Mouse (Mus musculus) testis, postnatal 14 days (tissue): Measurements from ENCODE around the gene Elf2.

Experiments used
- DNase-seq: peaks from one replicate; pipeline ENCODE4 v3.0.0; 2021; ENCODE audit warnings: low spot score

The Elf2 gene

GRCm38 (mm10) chr3:51340552-51341267 is at the start of gene Elf2:
Elf2 (minus strand) TSS chr3:51340663.
- peak; percentile 80 for DNase-seq

DNA sequence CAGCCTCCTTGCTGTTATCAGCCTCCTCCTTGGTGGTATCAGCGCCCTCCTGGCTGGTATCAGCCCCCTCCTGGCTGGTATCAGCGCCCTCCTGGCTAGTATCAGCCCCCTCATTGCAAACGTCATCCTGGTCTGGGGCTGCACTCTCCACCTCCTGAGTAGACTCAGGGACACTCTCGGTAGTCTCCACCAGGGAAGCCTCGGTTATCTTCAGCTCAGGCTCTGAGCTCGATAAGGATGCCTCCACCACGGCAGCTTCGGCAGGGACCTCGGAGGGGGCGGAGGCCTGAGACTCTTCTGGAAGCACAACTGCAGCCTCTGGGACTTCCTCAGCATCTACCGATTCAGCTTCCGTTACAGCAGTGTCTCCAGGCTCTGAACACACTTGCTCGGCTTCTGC is 48.4 kb upstream of the Elf2 start:
- peak; percentile 48 for DNase-seq

DNA sequence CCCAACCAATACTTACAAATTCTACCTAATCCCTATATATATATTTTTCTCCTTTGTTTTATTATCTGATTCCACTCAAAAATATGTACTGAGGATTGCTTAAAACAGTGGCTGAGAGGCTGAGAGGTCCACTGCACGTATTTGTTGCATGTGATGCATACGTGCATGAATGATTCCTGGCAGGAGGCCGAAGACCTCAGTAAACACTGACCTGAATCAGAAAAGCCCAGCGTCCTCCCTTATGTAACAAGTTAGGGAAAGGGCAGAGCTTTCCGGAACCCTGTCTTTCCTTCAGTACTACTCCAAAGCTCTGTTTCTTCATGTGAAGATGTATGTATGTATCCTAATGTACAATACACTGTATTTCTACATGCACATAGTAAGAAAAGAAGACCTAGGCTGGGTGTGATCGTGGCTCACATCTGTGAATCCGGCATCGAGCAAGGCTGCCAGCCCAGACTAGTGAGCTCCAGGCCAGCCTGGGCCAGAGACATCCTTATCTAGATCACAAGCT is 47.5 kb upstream of the Elf2 start:
- no peak for DNase-seq

DNA sequence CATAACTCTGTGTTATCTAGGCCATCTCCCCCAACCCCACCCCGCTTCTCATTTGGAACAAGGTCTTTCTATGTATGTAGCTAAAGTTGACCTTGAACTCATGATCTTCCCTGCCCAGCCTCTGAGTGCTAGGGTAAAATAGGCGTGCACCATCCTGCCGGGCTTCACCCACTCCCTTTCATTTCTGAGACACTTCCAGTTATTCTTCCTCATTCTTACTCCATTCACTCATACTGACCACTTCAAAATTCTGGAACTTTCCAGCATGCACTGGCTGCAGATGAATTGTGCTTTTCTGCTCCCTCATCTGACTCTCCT is 46.6 kb upstream of the Elf2 start:
- no peak for DNase-seq

GRCm38 (mm10) chr3:51386441-51387133 is 46.1 kb upstream of the Elf2 start:
- peak; percentile 70 for DNase-seq

DNA sequence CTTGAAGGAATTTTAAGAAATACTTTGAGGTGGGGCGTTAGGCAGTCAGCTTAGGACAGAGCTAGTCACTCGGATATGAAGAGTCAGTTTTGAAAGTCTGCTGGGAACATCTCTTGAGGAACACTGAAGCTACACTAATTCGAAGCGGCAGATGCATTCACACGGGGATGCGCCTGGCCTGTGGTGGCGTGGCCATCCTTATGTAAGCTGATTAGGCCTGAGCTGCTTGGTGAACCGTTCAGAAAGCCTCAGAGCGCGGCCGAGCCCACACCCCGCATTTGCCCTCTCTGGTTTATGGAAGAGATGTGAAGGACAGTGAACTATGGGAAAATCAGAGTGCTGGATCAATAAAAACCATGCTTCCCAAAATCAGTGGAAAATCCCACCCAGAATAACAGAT is 42.9 kb upstream of the Elf2 start:
- no peak for DNase-seq

DNA sequence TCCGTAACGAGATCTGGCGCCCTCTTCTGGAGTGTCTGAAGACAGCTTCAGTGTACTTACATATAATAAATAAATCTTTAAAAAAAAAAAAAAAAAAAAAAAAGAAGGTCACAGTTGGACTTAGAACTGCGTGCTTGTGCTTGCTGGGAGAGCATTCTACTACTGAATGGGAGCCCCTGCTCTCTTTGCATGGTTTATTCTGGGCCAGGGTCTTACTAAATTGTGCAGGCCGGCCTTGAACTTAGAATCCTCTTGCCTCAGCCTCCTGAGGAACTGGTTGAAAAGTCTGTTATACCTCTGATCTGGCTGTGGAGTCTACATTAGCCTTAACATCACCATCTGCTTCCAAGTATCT is 40.2 kb upstream of the Elf2 start:
- DNase-seq: no peak

DNA sequence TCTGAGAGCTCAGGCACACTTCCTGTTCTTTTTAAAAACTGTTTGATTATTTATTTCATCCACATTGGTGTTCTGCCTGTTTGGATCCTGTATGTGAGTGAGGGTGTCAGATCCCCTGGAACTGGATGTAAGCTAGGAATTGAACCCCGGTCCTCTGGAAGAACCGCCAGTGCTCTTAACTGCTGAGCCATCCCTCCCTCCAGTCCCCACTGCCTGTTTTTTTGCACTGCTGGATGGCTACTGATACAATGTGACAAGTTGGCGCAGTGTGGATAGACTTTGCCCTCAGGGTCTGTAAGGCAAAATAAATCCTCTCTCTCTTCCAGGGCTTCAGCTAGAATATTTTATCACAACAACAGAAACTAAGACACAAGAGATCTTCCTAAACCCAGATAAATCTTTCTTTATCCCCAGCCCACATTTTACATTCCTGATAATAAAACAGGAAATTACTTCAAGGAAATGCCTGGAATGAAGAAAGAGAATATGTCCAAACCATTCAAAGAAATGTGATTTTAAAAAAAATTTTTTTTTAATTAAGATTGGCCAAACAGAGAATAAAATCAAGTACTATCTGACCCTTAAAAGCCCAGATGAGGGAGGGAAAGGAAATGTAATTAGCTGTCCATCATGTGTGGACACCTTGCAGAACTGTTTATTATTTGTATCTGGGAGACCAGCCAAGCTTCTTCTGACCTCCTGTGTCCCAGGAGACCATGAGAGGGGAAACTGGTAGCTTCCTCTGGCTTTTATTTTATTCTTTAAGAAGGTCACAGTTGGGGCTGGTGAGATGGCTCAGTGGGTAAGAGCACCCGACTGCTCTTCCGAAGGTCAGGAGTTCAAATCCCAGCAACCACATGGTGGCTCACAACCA is 39.6 kb upstream of the Elf2 start:
- DNase-seq: peak; percentile 72

- DNase-seq: no peak
Observed at GRCm38 (mm10) chr3:51378665-51378946, 38.1 kb upstream of the Elf2 start.

GRCm38 (mm10) chr3:51377878-51378664 is 37.6 kb upstream of the Elf2 start:
- DNase-seq: no peak

DNA sequence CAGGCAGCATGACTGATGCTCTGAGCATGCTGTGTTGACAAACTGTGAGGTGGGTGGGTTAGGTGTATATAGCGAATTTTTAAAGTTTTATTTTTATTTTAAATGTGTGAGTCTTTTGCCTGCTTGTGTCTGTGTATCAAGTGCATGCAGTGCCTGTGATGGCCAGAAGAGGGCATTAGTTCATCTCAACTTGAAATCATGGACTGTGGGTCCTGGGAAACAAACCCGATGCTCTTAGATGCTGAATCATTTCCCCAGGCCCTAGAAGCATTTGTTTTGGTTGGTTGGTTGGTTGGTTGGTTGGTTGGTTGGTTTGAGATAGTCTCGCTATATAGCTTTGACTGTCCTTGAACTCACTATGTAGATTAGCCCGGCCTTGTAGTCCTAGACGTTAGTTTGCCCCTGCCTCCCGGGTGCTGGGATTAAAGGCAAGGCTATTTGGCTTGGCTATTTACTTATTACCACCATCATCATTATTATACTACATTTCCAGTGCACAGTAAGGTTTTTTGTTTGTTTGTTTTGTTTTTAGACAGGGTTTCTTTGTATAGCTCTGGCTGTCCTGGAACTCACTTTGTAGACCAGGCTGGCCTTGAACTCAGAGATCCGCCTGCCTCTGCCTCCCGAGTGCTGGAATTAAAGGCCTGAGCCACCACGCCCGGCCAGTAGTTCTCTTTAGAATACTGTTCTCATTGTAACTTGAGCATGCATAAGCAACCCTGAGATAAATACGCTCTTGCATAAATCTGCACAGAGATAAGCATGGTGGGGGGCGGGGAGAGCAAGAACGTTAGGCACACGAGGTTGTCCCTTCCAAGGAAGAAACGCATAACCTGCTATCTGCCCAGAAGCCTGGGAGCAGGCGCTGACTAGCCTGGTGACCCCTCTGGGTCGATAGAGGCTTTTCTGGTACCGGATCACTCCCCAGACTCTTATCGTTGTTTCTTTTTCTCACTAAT is 35.1 kb upstream of the Elf2 start:
- DNase-seq: peak; percentile 41

DNA sequence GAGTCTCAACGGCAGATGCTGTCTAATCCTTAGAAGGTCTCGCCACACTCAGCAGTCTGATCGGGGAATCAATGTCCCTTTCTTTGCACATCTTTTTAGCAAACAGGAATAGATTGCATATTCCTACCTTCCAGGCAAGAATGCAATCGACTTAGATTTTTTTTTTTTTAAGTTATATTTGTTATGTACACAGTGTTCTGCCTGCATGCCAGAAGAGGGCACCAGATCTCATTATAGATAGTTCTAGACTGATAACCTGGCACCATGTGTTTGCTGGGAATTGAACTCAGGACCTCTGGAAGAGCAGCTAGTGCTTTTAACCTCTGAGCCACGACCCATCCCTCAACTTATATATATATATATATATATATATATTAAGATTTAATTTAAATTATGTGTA is 33.1 kb upstream of the Elf2 start:
- DNase-seq: no peak

DNA sequence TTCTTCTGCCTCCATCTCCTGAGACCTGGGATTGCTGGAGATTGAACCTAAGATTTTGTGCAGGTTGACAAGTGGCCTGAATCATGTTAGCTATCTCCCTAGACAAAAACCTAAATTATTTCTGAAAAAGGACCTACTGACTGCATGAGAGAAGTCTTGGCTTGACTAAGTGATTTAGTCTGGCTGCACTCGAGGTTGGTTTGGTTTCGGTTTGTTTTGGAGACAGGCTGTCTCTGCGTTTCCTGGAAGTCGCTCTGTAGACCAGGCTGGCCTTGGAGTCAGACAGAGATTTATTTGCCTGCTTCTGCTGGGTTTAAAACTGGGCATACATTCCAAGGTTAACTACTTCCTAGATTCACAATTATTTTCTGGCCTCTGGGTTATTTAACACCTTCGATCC is 32.4 kb upstream of the Elf2 start:
- DNase-seq: no peak

GRCm38 (mm10) chr3:51371826-51372225 is 31.4 kb upstream of the Elf2 start:
- DNase-seq: no peak

GRCm38 (mm10) chr3:51368011-51368410 is 27.5 kb upstream of the Elf2 start:
- no peak for DNase-seq

DNA sequence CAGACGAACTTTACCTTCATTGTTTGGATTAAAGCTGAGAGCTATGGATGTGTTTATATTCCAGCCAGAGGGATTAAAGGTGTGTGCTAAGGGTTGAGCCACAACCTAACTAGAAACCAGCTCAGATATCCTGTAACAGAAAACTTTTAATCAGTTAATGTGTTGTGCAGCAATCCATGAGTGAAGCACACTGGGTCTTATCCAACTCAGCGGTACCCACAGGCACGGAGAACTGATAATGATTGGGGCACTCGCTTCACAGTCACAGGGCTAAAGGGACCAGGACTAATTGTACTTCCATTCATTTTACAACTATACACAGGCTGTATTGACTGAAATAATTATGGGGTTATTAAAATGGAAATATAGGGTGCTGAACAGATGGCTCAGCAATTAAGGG is 26.5 kb upstream of the Elf2 start:
- DNase-seq: no peak

GRCm38 (mm10) chr3:51365517-51365882 is 25.0 kb upstream of the Elf2 start:
- no peak for DNase-seq

DNA sequence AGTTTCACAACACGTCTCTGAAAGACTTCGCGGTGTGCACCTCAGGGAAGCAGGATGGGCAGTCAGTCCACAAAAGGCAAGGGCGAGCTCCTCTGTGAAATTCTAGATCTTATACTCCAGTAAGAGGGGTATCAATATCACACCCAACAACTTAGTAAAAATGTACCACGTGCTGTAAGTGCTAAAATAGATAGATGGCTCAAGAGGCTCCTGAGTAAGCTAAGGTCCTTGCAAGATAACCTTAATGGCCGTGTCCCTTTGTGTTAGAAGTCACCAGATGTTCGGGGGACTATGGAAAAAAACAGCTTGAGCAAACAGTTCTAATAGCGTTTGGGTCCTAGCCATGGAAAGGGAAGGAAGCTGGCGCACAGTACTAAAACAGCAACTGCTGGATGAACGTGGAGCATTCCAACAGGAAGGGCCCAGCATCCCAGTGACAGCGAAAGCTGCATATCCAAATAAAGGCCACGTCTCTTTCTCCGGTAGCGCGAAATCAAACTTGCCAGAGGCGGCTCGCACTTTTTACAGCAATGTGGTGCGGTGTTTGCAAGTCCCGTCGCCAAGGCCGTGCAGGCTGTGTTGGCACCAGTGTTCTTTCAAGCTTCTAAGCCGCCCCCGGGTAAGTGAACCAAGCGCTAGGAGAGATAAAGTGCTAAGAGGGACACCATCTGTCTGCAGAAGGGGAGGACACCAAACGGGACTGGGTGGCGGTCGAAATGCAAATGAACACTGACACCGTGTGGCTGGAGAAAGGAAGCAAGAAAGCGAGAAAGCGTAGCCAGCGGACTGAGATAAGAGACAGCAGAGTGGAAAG is 24.4 kb upstream of the Elf2 start:
- peak; percentile 64 for DNase-seq

DNA sequence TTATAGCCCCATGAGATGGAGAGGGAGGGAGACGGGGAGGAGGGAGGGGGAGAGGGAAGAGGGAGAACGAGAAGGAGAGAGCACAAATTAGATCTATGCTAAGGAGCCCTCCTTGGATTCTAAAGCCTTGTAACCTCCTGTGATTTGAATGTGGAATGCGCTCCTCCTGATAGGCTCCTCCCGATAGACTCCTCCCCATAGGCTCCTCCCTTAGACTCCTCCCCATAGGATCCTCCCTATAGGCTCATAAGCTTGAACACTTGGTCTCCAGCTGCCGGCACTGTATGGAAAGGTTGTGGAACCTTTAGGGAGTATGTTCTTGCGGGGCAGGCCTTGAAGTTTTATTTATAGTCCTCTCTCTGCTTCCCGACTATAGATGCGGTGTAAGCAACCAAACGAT is 20.6 kb upstream of the Elf2 start:
- DNase-seq: no peak

DNA sequence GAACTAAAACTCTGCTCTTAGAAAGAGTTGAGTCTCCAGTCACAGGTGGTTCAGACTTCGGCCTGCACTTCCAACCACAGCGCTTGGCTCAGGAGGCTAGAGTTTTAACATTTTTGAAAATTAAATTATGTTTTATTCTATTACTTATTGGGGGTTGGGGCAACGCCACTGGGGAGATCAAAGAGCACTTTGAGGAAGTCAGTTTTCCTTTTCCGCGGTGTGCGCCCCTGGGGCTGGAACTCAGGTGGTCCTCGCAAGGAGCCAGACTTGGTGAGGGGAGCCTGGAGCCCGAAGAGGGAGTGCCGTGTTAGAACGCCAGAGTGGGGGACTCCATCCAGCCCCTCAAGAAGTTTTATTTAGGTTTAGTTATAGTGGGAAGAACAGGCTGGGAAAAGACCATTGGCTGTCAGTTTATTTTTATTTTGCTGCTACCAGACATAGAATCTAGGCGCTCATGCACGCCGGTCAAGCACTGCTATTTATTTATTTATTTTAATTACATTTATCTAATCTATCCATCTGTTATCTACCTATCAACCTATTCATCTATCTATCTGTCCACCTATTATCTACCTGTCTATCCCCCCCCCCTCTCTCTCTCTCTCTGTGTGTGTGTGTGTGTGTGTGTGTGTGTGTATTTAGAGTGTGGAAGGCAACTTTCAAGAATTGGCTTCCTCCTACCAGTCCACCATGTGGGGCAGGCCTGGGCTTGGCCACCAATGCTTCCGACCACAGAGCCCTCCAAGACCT is 19.3 kb upstream of the Elf2 start:
- no peak for DNase-seq
